Mouse (Mus musculus) cerebral cortex, adult 2 months (tissue): ENCODE data around the gene Tatdn3.

ENCODE experiments used
- WGBS: fragments of 180-500 bp; shearing (Covaris S2); methylation state at CpG from one replicate; pipeline ENCODE4 v1.1.7; 2018; 5-methylcytosine and 5-hydroxymethylcytosine counted together

Gene Tatdn3

DNA sequence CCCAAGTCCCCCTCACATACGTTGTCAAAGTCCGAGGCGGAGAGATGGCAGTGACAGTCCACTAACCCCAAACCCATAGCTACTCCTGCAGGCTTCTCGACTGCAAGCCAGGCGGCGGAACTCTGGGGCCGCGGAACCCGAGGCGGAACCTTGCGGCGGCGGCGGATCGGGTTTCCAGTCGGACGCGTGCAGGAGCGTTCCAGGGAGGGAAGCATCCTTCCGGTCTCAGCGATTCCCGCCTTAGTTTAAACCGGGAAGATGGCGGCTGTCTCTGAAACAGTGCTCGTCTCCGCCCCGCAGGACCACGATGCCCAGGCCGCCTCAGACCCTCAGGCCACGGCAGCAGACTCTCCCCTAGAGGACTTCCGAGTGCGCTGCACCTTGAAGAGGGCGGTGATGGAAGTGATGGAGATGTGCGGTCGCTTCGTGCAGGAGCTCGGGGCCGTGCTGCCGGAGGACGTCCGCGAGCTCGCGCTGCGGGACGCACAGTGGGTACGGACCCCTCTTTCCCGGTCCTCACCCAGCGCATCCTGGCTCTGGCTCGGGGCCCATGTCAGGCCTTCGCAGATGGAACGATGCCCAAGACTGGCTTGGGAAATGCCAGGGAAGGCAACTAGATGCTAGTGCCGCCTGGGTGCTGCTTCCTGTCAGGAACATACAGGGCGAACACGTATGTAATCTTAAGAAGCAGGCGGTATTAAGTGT lies at the start of gene Tatdn3, which contains the start of gene Nsl1:
Tatdn3 (minus strand) TSS at position 152 of the 705 bp plus-strand sequence.
Nsl1 (plus strand) TSS at position 232 of the 705 bp plus-strand sequence.
- under 1% methylated on average over 56 of the region's 56 CpGs for WGBS

DNA sequence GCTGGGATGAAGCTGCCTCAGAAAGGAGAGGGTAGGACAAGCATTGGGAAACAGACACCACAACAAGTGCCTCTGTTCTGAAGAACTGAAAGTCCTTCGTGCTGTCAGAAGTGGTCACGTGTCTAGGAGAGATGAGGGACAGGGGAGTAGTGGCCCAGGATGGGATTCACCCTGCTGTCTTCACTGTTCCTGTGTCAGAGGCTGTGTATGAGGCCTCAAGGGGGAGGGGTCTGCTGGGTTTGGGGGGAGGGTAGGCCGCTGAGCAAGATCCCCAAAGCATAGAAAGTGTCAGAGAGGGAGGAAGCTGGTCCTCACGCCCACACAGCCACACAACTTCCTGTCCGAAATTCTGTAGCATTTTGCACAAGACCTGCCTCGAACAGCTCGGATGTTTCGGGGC lies 48.4 kb upstream of the Tatdn3 start:
- WGBS = 71% methylated on average over 8 of the region's 8 CpGs

DNA sequence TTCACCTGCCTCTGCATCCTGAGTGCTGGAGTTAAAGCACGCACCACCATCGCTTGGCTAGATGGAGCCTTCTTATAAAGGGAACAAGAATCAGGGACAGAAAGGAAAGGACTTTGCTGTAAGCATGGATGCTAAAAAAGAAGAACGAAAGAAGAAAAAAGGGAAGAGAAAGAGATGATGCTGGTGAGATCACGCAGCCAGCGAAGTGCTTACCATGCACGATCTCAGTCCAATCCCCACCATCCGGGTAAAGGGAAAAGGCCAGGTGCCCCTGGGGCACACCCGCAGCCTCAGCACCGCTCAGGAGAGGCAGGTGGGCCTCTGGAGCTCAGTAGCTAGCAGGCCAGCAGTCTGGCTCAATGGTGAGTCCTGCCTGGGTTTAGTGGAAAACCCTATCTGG lies 47.2 kb upstream of the Tatdn3 start:
- 87% methylated on average over 9 of the region's 9 CpGs for WGBS

DNA sequence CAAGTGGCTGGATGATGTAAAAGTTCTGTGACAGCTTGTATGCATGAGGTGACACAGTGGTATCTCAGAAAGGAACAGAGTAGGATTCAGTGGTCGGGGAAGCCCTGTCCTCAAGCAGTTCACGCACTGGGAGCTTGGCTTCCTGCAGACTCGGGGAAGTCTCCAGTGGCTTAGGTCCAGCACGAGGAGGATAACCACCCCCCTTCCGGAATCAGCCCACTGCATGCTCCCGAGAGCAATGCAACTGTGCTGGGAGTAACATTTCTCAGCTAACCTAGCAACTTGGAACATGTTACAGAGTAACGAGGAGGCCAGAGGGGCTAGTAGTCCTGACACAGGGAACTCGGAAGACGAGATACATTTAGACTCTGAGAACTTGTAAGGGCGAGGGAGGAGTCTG lies 44.6 kb upstream of the Tatdn3 start:
- 48% methylated on average over 10 of the region's 10 CpGs for WGBS

DNA sequence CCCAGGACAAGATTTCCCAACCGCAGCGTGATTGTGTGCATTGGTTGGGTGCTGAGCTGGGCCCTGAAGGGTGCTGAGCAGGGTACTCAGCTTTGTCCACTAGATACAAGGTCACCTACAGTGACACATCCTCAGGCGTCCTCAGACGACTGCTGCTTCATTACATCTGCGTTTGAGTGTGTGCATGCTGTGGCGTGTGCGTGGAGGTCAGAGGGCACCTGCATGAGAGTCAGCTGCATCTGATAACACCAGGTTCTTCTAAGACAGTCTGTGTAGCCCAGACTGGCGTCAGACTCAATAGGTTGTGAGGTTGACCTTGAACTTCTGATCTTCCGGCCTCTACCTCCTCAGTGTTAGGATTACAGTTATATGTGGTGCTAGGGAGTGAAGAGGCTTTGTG lies 42.5 kb upstream of the Tatdn3 start:
- WGBS = 96% methylated on average over 9 of the region's 9 CpGs

DNA sequence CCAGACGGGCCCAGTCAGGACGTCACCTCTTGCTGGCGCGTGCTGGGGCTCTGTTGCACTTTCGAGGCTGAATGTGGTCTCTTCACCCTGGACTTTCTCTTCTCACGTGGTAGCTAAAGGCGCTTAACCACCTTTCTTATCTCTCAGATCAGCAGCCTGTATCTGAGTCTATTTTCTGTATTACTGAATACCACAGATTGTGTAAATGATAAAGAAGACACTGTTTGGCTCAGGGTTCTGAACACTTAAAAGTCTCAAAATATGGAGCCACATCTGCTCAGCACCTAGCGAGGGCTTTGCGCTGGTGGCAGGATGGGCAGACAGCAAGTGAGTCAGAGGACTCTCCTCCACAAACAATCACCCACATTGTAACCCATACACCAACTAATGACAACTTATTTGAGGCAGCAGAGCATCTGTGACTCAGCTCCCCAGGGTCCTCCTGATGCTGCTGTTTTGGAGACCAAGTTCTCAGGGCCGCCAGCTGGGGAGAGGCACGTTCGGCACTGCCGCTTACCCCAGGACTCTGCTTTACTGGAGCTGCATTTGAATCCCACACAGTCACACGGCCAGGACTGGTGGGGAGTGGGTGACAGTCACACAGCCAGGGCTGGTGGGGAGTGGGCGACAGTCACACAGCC lies 40.1 kb upstream of the Tatdn3 start:
- WGBS = 69% methylated on average over 15 of the region's 15 CpGs

DNA sequence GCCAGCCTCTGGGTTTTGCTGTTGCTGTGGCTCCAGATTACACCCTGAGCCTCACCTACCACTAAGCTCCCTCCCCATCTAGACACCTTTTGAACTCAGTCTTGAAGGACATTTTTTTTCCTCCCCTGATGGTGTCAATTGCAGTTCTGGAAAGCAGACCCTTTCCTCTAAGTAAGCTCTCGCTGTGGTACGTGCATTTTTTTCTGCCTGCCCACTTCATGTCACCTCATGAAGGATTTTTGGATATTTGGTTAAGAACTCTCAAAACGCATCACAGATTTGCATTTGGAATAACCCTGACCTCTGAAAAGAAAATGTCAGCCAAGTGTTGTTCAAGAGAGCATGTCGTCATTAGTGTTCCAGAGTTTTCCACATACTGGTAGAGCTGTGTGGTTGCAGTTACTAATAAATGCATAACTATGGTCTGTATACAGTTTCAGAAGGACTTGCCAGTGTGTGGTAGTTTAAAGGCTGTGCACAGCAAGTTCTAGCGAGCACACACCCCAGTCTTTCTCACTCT lies 37.1 kb upstream of the Tatdn3 start:
- 70% methylated on average over 5 of the region's 5 CpGs for WGBS

DNA sequence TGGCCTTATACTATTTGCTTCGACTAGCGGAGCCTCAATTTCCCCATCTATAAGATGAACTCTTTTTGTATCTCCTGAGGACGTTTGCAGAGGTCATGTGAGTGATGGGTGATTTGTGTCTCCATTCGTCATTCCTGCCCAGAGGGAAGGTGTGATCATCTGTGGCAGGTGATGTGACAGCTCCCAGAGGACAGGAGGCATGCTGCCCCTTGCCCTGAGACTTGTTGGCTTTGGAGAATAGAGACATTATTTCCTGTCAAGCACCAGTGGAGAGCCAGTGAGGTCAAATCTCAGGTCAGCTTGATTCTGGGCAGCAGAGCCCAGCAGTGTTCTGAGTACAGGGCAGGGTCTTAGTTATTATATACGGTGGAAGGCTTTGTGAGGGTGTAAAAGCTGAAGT lies 36.4 kb upstream of the Tatdn3 start:
- 63% methylated on average over 5 of the region's 5 CpGs for whole genome bisulfite sequencing

DNA sequence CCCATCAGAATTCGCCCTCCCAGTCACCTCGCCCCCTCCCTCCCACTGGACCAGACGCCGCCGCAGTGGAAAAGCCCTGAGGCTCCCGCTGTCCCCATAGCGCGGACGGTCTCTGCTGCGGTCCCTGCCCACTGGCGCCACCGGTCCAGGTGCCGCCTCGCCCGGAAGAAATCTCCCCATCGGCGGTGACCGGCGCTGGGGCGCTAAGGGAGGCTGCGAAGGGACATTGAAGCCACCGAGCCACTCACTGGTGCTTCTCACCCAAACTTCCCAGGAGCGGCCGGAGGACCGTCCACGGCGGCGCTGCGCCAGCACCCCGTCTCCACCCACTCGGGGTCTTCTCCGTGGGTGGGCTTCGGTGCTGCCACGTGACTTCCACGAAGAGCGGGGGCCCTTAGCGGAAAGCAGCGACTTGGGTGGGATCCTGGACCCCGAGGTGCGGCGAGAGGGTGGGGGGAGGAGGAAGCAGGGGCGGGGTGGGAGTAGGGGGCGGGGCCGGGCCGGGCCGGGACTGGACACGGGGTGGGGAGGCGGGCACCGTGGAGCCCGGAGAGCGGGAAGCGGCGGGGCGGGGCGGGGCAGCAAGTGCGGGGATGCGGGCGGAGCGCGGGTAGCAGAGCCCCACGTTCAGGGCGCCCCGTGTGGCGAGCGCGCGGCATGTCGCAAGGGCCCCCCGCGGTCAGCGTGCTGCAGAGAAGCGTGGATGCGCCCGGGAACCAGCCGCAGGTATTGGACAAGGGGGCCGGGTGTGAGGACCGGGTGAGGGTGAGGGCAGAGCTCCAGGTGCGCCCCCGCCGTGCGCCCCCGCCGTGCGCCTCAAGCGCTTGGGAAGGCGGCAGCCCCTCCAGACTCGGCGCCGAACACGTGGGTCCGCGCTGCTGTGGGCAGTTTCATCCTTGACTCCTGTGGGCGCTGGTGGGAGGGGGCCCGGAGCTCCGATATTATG lies 35.3 kb upstream of the Tatdn3 start, which contains the start of gene Batf3:
Batf3 (plus strand) TSS at position 46 of the 946 bp plus-strand sequence.
- under 1% methylated on average over 73 of the region's 95 CpGs for WGBS

DNA sequence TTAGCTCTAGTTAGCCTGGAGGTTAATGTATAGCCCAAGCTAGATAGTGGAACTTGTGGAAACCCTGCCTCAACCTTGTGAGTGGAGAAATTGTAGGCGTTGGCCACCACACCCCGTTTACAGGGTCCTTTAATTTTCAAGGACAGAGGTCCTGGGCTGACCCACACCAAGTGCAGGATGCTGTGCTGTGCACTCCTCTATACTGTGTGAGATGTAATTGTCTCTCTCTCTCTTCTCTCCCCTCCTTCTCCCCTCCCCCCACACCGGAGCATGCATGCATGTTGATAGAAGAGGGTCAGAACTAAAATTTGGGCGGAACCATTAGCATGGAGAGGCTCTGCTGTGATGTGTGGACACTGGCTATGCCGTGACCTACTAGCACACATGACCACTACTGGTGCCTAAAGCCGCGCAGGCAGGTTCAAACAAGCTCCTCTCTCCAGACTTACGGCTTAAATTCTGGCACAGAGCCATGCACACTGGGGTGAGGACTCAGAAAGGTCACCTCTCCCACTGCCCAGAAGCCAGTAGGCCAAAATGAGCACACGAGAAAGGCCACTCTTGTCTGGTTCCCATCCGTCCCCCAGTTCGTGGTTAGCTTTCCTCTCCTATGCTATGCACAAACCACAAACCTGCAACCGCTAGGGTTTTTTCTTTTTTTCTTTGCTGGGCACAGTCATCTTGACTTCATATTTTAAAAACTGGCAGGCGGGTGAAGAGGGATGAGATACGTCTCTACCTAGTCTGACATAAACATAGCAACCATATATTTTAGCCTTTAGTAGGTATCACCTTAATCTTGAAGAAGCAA lies 34.3 kb upstream of the Tatdn3 start:
- 53% methylated on average over 14 of the region's 14 CpGs for WGBS

DNA sequence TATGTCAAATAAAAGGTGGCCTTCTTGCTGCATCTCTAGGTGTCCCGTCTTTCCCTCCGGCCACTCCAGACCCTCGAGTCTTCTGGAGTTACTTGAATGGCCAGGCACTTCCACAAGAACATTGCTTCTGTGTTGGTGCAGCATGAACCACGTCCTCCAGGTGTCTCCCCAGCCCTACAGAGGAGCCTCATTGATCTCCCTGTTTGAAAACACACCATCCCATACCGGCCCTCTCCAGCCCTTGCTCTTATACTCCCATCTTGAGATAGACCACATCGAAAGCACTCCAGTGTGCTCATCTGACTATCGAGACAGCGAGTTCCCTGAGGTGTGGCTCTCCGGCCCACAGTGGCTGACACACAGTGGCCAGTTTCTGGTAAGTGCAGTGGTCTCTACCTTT lies 32.3 kb upstream of the Tatdn3 start:
- 76% methylated on average over 9 of the region's 9 CpGs for WGBS

DNA sequence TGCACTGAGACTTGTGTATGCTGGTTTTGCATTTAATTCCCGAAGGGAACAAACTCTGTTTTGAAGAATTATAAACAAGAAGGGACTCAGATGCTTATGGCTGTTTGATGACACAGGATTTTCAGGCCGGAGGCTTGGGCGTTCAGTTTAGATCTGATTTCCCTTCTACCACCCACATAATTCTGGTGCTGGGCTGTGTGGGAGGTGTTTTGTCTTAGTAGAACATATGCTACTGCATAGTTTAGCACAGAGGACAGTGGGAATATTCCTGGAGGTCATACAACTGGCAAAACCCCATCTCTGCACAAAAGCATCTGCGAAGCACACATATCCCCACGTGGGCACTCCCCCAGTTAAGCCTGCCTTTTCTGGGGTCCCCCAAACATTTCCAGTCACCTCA lies 30.8 kb upstream of the Tatdn3 start:
- WGBS = 37% methylated on average over 5 of the region's 5 CpGs

DNA sequence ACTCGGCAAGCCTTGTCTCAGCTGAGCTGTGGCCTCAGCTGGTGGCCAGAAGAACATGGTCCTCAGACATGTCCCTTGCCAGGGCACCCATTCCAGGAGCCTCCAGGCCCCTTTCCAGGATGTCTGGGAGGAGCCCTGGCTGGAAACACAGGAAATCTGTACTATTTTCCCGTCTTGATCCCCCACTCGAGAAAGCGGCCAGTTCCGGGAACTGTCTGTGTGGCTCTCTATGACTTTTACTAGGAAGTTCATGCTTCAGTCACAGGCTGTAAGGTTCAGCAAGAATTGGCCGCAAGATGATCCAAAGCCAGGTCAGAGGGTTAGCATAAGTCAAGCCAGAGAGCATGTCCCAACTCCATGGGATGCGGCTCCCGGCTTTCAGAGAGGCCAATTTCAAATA lies 29.3 kb upstream of the Tatdn3 start:
- 80% methylated on average over 8 of the region's 8 CpGs for WGBS

DNA sequence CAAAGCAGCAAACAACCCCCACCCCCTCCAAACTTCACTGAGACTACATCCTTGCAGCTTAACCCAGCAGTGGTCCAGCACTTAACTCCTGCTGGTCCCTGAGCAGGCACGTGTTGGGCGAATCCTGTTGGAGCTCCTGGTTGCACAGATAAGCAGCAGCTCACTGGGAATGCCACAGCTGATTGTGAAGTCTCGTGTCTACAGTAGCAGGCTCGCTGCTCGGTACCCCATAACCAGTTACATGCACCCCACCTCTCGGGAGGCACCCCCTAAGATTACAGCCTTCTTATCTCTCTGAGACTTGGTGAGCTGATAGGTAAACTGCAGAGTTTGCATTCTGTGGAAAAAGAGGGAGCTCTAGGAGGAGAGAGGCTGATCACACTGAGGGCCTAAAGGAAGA lies 26.6 kb upstream of the Tatdn3 start:
- 85% methylated on average over 6 of the region's 6 CpGs for WGBS

DNA sequence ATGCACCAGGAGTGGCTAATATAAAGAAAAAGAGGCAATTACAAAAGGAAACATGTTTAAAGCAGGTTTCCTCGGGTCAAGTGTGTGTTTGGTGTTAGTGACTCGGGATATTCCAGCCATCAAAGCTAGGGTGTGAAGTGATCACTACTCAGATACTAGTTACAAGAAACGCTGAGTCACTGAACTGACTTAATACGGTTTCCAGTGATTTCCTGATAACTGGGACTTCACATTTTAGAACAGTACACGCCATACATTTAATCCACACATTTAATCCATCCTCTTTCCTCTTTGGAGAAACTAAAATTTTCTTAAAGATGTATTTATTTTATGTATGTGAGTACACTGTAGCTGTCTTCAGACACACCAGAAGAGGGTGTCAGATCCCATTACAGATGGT lies 25.2 kb upstream of the Tatdn3 start:
- WGBS = 90% methylated on average over 5 of the region's 5 CpGs

DNA sequence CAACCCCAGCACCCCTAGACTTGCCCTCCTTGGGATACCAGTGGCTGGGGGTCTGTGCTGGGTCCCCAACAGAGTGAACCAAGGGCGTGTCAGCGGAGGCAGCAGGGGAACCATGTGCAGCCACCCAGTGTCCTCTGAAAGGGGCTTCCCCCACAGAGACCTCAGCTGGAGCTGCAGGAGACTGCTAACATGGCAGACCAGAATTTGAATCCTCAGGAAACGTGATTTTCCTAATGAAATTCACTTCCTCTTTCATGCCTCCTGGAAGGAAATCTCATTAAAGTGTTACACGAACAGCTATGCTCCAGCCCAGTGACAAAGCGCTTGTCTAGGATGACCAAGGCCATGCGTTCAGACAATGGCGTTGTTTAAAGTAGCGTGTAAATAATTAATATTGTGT lies 24.2 kb upstream of the Tatdn3 start:
- 82% methylated on average over 8 of the region's 8 CpGs for WGBS

DNA sequence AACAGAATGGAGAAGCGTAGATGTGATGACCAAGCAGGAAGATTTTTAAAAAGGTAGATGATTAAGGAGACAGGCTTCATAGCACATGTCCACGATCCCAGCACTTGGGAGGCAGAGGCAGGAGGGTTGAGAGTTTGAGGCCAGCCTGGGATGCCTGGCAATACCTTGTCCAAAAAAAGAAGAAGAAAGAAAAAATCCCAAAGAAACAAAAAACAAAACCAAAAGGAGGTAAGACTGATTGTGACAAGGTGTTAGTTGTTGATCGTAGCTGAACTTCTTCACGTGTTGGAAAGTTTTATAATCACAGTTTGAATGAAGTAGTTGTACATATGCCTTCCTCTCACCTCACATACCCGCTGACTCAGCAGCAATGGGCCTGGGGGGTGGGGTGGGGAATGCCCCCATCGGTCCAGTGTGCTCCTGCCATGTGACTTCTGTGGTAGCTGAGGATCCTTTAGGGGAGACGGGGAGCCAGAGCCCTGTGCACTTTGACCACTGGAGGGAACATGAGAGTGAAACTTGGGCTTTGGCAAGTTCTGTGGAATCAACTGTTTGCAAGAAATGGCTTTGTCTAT lies 23.7 kb upstream of the Tatdn3 start:
- WGBS = 85% methylated on average over 7 of the region's 7 CpGs

DNA sequence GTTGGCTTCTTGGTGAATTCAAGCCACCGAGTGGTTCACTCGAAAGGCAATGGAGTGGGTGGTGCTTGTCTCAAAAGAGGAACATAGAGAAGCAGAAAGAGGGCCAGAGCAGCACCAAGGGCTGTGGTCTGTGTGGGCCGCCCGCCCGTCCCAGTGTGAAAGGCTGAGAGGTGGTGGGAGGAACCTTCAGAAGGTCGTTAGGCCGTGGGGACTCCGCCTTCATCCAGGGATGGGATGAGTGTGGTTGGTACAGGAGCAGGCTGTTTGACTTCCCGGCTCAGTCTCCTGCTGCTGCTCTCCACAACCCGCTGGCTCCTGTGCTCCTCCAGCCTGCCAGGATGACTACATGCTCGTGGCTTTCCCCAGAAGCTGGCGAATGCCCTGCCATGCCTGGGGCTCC lies 22.9 kb upstream of the Tatdn3 start:
- whole genome bisulfite sequencing = 70% methylated on average over 12 of the region's 12 CpGs

DNA sequence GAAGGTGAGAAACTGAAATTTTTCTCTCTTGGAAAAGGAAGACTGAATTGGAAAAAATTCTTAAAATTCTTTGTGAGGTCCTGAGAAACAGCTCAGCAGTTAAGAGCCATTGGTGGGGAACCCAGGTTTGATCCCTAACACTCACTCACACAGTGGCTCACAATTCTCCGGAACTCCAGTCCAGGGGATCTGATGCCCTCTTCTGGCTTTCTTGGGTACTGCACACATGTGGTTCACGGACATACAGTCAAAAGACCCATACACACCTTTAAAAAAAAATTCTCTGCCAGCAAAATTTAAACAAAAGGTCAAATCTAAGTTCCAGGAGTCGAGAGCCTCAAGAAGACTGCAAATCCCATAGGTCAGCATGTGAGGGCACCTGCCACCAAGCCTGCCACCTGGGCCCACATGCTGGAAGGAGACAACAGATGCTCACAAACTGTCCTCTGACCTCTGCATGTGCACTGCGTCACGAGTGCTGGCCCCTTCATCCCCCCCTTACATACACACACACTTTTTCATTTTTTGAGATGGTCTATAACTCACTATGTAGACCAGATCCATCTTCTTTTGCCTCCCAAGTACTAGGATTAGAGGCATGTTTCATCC lies 22.3 kb upstream of the Tatdn3 start:
- 67% methylated on average over 5 of the region's 5 CpGs for WGBS

DNA sequence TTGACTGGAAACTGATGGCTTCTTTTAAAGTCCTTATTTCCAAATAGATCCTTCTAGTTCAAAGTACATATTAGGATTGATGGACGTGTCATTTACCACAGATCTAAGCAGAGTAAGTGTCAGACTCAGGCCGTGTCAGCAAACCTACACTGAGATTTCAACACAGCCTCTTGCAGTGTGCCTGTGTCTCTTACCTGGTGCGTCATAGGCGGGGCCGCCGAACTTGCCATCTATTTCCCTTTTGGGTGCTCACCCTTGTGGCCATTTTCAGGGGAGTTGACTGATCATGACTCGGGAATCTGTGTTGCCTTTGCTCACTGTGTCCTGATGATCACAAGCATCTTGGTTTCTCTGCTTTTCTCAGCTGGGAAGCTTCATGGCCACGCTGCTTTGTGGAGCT lies 20.5 kb upstream of the Tatdn3 start:
- WGBS = 90% methylated on average over 8 of the region's 8 CpGs
